Mouse (Mus musculus) cerebral cortex, adult 2 months (tissue): ENCODE results near the gene Impdh1.

Experiments used
- whole genome bisulfite sequencing: fragments of 180-500 bp; shearing (Covaris S2); methylation state at CpG from one replicate; pipeline ENCODE4 v1.1.7; 2018; 5-methylcytosine and 5-hydroxymethylcytosine counted together

Impdh1 gene

DNA sequence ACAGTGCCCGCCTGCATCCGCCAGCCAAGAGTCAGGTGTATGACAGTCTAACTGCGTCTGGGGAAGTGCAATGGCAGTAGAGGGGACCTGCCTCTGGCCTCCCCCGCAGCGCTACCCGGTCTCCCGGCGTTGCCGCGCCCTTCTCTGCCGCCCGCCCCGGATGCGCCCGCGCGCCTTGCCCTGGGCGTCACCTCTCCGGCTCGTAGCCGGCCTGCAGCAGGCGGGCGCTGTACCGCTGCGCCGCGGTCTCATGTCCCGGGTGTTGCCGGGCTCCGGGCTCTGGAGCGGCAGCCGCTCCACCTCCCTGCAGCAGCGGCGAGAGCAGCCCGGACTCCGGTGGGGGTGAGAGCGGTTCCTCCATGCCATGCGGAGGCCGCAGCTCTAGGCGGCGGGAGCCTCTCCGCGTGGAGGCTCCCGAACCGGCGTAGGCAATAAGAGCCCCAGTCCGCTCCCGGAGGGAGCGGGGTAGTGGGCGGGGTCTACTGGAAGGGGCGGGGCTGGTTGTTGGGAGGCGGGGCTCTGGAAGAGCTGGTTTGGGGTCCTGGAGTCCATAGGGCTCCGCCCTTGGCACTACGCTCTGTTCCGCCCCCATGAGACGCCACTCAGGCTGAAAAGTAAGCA lies at the start of gene Impdh1:
Gene Impdh1, minus strand, starts transcription at position 484 of the 621 bp plus-strand sequence.
- under 1% methylated on average over 56 of the region's 56 CpGs for WGBS

DNA sequence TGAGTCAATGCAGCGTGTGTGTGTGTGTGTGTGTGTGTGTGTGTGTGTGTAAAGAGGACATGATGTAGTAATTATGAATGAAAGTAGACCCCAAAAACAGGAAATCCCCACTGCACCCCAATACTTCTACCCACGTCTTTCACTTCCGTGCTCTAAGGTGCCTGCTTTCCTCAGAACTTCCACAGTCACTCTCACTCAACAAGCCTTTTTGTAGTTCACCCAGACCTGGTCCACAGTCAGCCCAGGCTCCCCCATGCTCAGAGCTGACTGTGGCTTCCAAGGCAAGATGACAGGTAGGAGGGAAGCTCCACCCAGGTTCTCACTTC lies 48.3 kb upstream of the Impdh1 start:
- WGBS: 45% methylated on average over 3 of the region's 3 CpGs

DNA sequence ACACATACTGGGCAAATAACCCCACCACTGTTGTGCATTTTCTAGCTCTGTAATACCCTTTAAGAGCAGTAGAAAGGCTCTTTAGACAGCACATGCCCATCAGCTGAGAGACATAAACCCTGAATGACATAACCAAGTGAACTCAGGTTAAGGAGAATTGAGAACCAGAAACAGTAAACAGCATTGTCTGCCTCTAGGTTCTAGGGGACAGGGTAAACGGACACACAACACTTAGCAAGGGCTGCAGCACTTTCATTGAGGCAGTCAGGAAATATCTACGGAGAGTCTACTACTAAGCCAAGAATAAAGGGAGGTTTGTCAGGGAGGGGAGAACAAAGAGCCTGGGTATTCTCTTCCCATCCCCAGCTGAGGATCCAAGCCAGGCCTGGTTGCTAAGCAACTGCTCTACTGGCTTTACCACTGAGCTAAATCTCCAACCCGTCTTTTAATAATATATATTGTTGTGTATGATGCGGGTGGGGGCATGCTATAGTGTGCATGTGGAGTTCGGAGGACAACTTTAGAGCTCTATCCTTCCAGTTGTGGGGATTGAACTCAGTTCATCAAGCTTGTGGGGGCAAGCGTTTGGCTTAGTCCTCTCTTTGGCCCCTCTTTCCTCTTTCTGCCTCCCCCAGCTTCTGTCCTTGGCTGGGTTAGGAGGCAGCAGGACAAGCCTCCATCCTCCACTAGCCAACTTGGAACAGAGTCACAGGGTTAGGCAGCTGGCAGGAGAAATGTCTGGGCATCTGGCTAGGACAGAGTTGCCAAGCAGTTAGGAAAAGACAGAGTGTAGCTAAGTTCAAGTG lies 47.7 kb upstream of the Impdh1 start:
- WGBS: 35% methylated on average over 6 of the region's 6 CpGs

DNA sequence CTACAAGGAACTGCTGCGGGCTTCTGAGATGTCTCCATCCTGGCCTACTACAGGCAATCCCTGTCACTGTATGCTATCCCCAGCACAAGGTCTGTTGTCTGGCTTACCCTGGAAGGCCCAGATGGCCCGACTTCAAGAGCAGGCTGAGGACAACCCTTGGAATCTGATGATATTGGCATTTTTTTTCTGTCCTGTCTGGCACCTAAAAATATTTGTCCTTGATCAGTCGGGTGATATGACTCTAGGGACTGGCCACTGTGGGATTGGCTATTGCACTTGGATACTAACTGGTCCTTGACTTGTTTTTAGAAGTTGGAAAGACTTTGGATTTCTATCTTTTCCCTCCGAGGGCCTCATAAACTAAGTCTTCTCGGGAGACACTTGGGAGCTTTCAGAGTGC lies 45.7 kb upstream of the Impdh1 start:
- WGBS: 83% methylated on average over 5 of the region's 5 CpGs

DNA sequence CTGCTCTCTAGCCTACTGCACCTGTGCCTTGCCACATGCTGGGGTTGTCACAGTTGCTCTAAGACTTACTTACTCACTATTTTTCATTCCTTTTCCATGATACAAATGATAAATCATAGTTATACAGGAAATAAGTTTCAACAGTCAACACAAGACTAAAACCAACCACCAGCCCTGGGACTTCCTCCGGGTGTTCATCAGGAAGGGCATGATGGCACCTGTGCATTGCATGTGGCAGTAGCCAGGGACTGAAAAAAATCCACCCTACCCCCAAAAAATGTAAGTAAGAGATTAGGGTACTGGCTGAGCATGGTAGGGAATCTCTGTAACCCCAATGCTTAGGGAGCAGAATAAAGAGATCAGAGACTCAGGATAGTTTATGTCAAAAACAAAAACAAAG lies 43.3 kb upstream of the Impdh1 start:
- WGBS: 84% methylated on average over 1 of the region's 1 CpGs

DNA sequence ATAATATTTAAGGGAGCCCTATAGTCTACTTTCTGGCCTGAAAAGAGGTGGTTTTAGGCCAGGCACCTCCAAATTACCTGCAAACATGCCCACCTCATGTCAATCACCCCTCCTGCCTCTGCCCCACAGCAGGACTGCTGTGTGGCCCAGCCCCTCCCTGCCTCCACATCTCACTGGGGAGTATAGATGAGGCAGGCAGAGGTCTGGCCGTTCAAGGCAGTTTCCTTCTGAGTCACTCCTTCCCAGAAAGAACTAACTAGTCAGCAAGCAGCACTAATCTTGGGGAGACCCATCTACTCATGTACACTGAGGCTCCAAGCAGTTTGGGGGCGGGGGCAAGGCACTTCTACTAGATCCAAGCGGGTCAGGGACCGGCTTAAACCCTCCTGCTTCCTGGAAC lies 30.9 kb upstream of the Impdh1 start:
- WGBS: 71% methylated on average over 4 of the region's 4 CpGs

DNA sequence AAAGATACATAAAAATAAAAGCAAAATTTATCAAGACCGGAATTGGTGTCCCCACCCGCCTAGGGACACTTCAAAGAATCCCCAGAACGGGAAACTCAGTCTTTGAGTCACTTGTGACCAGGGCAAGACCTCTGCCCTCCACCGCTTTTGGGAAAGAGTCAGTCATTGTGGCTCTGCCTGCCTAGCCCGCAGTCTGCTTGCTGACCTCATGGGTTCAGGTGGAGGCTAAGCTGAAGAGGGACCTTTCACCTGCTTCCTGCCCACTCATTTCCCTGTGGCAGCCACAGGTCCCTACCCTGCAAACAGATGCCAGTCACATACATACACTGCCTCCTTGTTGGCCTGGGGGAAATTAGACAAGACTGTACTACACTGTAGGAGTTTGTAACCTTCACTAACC lies 30.4 kb upstream of the Impdh1 start:
- WGBS: 85% methylated on average over 5 of the region's 5 CpGs

DNA sequence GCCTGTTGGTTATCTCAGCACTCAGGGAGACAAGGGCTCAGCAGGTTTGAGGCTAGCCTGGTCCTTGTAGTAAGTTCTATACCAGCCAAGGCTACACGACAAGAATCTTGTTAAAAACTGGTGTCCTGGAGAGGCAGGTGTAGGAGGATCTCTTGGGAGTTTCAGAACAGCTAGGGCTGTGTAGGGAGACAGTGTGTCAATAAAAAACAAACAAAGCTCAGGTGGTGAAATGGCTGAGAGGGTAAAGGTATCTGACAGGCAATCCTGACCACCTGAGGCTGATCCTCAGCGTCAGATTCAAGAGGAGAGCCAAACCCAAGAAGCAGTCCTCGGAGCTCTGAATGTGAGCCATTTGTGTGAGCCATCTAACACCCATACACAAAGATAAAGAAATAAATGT lies 30.0 kb upstream of the Impdh1 start:
- WGBS: 89% methylated on average over 3 of the region's 3 CpGs

DNA sequence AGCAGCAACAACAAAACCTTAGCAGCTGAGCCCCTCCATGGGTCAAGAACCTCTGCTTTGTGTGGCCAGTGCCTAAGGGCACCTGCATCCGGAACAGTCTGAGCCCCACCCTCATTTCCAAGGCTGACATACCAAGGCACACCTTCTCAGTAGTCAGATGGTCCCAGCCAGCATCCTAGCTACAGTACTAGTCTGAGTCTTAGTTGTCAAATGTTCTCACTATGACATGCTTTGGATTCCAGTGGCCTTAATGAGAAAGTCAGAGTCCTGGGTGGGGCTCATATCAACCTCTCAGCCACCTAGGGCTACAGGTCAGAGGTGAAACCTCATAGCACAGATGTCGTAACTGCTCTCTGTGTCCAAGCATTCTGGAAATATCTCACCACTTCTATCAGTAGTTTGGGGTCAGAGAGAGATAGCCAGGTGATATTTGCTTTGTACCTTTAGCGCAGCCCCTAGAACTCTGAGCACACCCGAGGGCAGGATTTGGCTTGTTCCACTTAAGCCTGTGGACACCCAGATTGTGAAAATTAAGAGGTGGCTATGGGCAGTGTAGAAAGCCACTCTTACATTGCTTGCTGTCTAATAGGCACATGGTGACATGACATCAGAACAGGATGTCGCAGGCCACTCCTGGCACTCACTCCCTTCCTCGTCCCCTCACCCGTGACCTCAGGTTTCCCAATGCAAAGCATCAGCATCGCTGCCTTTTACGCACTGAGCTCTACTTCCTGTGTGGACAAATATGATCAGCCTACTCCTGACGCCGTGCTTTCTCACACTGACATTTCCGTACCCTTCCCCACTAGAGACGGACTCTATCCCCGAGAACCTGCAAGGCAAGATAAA lies 29.3 kb upstream of the Impdh1 start:
- 81% methylated on average over 14 of the region's 14 CpGs for WGBS

DNA sequence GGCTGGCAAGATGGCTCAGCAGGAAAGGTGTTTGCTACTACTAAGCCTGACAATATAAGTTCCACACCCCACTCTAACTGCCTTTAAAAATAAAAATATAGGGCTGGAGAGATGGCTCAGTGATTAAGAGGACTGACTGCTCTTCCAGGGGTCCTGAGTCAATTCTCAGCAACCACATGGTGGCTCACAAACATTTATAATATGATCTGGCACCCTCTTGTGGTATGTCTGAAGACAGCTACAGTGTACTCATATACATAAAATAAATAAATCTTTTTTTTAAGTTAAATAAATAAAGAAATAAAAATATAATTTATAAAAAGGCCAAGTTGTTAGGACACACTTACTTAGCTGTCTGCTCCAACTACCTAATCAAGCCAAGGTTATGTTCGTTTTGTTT lies 26.1 kb upstream of the Impdh1 start:
- WGBS: 67% methylated on average over 1 of the region's 1 CpGs

DNA sequence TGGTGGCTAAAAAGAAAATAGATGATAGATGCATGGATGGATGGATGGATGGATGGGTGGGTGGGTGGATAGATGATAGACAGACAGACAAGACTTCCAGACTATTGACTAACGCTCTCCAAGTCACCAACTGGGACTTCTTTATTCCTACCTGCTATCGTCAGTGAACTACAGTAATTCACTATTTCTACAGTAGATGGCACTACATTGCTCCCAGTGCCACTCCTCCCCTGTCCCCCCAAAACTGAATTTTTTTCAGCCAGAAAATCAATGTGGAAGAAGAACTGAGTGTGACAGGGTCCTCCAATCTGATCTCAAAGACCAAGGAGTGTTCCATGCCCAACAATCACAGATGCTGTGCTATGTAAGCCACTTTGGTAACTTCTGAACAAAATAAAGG lies 25.5 kb upstream of the Impdh1 start:
- 66% methylated on average over 2 of the region's 2 CpGs for WGBS

DNA sequence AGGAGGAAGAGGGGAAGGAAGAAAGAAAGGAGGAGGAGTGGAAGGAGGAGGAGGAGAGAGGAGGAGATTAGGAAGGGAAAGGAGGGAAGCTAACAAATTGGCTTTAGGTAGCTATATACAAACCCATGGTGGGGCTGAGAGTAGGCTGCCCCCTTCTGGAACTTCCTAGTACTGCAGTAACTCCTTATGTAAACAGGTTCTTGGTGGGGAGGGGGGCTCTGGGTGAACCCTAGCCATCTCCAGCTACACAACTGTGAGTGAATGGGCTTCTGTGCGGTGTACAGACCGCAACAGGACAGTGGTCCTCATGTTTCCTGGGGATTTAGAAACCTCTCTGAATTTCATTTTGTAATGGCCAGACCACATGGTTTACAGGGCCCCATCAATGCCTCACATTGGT lies 24.6 kb upstream of the Impdh1 start:
- WGBS: 44% methylated on average over 2 of the region's 2 CpGs

DNA sequence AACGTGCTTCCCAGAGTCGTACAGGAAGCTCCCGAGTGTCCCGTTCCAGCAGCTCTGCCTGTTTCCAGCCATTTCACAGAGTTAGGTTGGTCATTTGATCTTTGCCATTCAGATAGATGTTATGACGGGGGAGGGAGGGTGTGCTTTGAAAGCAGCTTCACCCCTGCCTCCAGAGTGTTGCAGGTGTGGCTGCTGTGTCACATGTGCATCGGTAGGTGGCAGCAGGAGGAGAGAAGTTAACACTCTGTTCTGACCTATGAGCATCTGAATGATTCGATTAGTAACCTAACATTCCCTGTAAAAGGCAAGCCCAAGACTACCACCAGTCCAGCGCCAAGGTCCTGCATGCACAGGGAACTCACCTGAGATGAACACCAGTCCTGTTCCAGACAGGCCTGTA lies 18.1 kb upstream of the Impdh1 start:
- 51% methylated on average over 8 of the region's 8 CpGs for WGBS

DNA sequence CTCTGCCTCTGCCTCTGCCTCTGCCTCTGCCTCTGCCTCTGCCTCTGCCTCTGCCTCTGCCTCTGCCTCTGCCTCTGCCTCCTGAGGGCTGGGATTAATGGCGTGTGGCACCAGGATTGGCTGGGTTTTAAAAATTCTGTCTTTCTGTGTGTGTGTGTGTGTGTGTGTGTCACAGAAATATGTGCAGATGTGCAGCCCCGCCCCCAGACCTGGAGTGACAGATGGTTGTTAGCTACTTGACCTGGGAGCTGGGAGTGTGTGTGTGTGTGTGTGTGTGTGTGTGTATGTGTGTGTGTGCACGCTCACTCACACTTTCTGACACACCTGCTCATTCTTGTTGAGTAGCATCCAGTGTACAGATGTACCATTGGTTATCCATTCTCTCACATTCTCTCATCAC lies 17.5 kb upstream of the Impdh1 start:
- 82% methylated on average over 3 of the region's 3 CpGs for WGBS

DNA sequence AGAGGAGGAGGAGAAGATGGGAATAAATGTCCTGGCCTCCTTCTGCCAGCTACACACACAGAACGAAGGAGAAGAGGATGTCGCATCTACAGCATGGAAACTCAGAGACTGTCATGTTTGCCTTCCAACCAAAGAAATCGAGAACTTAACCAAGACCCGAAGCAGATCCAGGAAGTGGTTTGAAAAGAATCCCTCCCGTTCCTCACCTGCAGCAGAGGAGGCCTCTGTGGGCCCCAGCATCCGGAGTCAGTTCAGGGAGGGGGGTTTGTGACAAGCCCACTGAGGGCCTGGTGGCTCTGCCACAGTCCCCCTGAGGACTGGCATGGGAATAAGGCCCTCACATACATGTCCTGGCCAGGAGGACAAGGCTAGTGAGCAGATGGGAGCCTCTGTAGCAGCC lies 16.2 kb upstream of the Impdh1 start:
- WGBS: 69% methylated on average over 6 of the region's 6 CpGs

DNA sequence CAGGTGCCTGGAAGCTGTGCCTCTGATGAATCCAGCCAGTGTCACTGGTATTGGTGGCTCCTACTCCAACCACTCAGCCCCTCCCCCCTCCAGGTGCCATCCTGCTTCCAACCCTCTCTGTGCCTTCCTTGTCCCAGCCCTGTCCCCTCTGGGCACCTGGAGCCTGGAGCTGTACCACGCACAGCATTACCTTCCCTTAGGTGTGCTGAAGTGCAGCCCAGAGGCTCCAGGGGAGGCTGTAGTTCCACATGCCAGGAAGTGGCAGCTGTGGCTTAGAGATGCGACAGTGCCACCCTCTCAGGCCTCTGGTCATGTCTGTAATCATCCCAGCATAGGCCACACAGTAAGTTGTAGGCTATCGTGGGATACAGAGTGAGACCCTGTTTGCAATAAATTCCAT lies 15.6 kb upstream of the Impdh1 start:
- 83% methylated on average over 3 of the region's 3 CpGs for WGBS

DNA sequence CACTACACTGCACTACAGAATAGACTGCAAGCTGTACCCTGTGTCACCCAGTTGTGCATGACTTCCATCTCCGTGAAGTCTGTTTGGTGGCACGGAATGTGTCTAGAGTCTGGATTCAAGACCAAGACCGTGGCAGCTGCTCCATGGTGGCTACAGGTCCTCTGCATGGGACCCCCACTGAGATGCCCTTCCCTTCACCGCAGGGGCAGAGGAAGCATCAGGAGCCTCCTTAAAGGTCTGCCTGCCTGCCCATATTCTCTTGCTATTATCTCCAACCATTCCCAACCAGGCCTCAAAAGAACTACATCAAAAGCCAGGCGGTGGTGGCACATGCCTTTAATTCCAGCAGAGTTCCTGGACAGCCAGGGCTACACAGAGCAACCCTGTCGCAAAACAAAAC lies 14.2 kb upstream of the Impdh1 start:
- 76% methylated on average over 6 of the region's 6 CpGs for WGBS

DNA sequence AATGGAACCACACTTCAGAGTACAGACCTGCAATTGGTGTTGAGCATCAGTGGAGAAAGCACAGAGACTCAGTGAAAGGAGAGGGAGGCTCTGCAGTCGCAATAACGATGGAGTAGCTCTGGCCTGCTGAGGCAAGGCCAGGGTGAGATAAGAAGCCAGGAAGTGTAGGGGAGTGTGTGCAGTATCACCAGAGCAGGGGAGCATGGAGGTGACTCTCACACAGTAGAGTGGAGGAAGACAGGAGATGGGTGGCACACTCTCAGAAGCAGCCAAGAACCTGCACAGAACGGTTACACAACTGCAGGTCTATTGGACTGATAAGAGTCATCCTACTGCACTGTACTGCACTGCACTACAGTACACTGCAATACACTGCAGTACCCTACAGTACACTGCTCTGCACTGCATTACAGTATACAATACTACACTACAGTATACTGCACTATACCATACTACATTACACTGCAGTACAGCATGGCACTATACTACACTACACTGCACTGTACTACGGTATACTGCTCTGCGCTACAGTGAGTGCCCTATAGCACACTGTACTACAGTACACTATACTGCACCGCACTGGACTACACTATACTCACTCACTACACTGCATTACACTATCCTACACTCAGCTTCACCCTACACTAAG lies 13.2 kb upstream of the Impdh1 start:
- 92% methylated on average over 6 of the region's 6 CpGs for WGBS

DNA sequence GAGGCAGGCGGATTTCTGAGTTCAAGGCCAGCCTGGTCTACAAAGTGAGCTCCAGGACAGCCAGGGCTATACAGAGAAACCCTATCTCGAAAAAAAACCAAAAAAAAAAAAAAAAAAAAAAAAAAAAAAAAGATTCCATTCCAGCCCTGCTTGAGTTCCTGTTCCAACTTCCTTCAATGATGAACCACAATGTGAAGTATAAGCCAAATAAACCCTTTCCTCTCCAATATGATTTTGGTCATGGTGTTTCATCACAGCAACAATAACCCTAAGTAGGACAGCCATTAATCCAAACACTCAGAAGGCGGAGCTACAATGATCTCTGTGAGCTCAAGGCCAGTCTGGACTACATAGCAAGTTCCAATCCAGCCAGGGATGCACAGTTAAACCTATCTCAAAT lies 1.6 kb upstream of the Impdh1 start:
- 63% methylated on average over 3 of the region's 3 CpGs for WGBS

DNA sequence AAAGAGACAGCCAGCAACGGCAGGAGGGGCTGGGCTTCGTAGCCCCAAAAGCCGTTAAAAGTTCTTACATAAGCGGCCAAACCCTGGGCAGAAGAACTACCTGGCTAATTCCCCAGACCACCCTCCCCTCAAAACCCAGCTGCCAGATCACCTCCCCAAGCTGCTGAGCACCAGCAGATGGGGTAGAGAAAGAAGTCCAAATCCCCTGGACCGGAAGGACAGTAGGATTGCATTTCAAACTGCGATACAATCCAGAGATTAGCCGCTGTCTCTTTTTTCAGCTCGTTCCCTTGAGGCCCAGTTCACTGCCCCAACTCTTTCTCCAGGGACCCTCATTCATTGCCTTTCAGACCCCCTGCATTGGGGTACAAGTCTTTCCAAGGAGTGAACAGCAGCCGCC lies 983 bp downstream of the Impdh1 start:
- WGBS: 28% methylated on average over 9 of the region's 9 CpGs

DNA sequence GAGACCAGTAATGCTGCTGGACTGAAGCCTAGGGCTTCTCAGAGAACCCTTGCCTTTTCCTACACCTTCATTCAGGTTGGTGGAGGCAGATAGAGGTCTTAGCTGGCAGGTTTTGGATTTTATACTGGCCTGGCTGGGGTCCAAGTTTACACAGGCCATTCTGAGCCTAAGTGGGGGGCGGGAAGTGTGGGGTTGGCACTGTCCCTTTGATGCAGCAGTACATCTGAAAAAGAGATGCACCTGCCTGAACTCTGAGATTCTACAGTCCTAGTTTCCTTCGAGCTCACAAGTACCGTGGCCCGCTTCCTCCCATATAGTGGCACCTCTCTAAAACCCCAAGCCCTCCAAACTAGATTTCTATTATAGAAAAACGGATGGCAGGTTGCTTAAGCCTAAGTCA lies 1.4 kb downstream of the Impdh1 start:
- 58% methylated on average over 5 of the region's 5 CpGs for WGBS

DNA sequence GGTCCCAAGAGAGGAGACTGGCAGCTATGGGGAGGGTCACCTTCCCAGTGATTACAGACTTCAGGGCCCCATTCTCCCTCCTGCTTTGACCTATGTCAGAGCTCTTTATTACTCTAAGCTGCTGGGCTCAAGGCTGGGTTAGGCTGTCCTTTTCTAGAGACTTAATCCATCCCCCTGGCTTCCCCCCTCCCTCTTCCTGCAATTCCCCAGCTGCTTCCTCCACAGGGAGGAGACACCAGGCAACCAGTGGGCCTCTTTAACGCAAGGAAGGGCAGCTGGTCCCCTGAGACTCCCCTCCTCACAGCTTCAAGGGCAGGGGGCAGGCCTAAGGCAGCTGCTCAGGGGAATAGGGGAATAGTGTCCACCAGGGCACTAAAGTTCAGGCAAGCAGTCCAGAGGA lies 1.9 kb downstream of the Impdh1 start:
- WGBS: 50% methylated on average over 1 of the region's 1 CpGs
